Mouse (Mus musculus): ENCODE data around the gene Fignl2. TPM values are rescaled to one million over a fixed set of nuclear protein-coding genes. Genes with fewer than 3 reads are reported as not detected.
A peak's percentile ranks its signal among the peaks of the same experiment; 100 is the strongest.
"Not testable (repeated sequence)": the region's sequence is repeated elsewhere in the genome, so short reads cannot be mapped to it uniquely, and the experiment has no call there.

The Fignl2 gene
- 0.34 and 0.37 TPM in 2 replicates for polyA plus RNA-seq (2016; fragmentation: Nextera tagmentation; extraction: Ambion mirVana)

DNA sequence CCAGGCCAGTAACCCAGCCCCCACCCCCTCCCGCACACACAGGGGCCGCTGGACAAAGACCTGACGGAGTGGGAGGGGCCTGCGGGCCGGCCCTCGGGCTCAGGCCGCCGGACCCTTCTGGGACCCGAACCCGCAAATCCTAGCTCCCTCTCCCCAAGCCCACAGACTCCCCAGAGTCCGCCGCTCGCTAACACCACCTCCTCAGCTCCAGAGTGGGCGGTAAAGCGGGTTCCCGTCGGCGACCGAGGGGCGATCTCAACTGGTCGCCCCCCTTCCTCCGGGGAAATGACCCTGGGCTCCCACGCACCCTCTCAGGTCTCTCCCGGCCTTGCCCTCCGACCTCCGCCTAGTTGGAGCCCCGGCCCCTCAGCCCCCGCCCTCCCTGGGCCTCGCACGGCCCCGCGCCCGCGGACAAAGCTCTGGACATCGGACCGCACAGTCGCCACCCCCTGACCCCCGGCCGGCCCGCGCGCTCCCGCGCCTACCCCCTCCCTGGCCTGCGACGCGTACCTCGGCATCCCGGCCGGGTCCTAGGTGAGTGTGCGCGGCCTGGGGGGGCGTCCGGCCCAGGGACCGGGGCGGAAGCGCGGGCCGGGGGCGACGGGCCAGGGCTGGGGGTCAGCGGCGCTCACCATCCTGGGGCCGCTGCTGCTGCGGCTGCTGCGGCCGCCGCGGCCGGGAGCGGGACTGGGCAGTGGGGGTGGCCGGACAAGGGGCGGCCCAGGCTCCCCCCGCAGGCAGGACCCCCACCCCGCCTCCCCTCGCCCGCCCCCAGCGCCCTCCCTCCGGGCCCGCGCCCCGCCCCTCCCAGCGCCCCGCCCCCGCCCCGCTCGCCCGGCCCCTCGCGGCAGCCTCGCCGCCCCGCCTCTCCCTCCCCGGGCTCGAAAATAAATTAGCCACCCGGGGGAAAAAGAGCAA, at the start of gene Fignl2:
Gene Fignl2, minus strand, starts transcription at position 755 of the 918 bp plus-strand sequence.
- Histone ChIP-seq H3K4me3 (peak within 1 kb of the TSS; percentile 97), H3K4me2 (replicated peaks) (peak within 1 kb of the TSS; percentile 86), H3K9ac (replicated peaks) (peak within 1 kb of the TSS; percentile 95), H3K27ac (replicated peaks) (peak within 1 kb of the TSS; percentile 95), H3K36me3 (no peaks in the 10 kb centered on the region), H3K27me3 (peaks cover 30% of the 10 kb centered on the region), H3K4me1 (peaks cover 44% of the 10 kb centered on the region), H3K9me3 (no peaks in the 10 kb centered on the region)
- peak; percentile 38 for ATAC-seq (ENCODE audit: low FRiP score, low read depth)
- WGBS, result under 1% methylated on average over 76 of the region's 96 CpGs

DNA sequence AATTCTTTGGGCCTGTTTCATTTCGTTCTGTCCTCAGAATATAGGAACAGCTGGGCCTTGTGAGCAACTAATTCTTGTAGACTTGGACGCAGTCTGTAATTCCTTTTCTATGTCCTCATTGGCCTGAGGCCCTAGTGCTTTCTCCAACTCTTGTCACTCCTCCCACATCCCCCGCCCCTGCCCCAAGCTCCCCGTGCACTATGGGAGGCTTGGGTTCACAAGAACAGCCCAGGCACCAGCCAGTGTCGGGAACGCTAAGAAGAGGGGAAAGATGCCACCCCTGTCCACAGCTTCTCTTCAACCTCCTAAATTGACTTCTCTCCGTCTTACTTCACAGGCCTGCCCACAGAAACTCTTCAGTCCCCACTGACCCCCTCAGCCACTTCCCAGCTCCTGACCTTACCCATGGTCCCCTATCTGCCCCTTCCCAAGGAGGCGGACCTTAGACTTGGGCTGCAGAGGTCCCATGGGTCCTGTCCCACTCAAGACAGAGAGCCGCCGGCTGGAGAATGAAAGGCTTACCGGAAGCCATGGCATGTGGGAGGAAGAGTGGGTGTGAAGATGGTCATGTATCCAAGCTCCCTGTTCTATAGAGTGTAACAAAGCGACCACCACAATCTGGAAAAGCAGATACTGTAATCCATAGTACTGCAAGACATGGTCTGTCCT, 48.6 kb upstream of the Fignl2 start:
- H3K4me1 ChIP-seq, result peaks cover 22% of the 10 kb centered on the region
- H3K4me2 ChIP-seq (replicated peaks), result no peak overlapping the region
- H3K9ac ChIP-seq (replicated peaks), result no peak overlapping the region
- H3K36me3 ChIP-seq, result no peaks in the 10 kb centered on the region
- 83% methylated on average over 12 of the region's 12 CpGs for whole genome bisulfite sequencing
- H3K27ac ChIP-seq (replicated peaks), result no peak overlapping the region
- no peak for ATAC-seq (ENCODE audit: low FRiP score, low read depth)
- H3K4me3 ChIP-seq, result no peak overlapping the region
- H3K27me3 ChIP-seq, result peaks cover 53% of the 10 kb centered on the region
- no peaks in the 10 kb centered on the region for H3K9me3 ChIP-seq

DNA sequence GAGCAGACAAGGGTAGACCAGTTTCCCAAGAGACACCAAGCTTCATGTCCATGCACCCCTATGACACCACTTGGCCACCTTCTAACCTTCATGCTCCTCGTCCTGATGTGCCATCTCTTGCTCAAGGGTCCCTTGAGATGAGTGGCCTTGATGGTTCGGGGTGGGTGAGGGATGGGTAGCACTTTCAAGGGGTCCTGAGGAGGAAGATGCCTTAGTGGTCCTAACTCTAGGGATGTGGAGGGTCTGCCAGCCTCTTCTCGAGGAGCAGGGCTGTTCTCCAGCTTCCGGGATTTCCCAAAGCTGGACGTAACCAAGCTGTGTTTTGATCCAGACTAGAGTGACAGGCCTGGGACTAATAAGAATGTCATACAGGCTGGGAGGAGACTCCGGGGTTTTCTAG, 47.2 kb upstream of the Fignl2 start:
- Histone ChIP-seq H3K4me1 (peaks cover 14% of the 10 kb centered on the region), H3K4me2 (replicated peaks) (no peak overlapping the region), H3K36me3 (no peaks in the 10 kb centered on the region), H3K9ac (replicated peaks) (no peak overlapping the region), H3K9me3 (no peaks in the 10 kb centered on the region), H3K27me3 (peaks cover 39% of the 10 kb centered on the region), H3K4me3 (no peak overlapping the region), H3K27ac (replicated peaks) (no peak overlapping the region)
- ATAC-seq (ENCODE audit: low FRiP score, low read depth), result no peak
- whole genome bisulfite sequencing, result 89% methylated on average over 6 of the region's 6 CpGs

DNA sequence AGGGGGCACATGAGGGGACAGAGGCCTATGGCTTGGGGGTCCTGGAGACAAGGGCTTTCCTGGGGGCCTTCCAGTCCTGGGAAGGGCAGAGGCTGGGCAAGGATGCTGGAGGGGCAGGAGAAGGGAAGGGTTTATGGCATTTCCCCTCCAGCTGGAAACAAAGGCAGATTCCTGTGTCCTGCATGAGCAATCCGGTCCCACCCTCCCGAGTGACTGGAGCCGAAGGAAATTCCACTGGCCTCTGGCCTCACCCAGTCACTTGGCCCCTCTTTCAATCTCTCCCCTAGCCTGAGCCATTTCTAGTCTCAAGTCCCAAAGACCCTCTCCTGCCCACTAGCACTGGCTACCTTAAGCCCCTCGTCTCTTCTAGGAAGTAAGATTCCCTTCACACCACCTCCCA, 44.8 kb upstream of the Fignl2 start:
- Histone ChIP-seq H3K27me3 (peaks cover 26% of the 10 kb centered on the region), H3K36me3 (no peaks in the 10 kb centered on the region), H3K4me2 (replicated peaks) (no peak overlapping the region), H3K4me1 (peaks cover 7% of the 10 kb centered on the region; the same call in 1 of the 2 replicates), H3K27ac (replicated peaks) (no peak overlapping the region), H3K4me3 (no peak overlapping the region), H3K9me3 (no peaks in the 10 kb centered on the region), H3K9ac (replicated peaks) (no peak overlapping the region)
- no peak for ATAC-seq (ENCODE audit: low FRiP score, low read depth)
- WGBS, result 46% methylated on average over 4 of the region's 4 CpGs

DNA sequence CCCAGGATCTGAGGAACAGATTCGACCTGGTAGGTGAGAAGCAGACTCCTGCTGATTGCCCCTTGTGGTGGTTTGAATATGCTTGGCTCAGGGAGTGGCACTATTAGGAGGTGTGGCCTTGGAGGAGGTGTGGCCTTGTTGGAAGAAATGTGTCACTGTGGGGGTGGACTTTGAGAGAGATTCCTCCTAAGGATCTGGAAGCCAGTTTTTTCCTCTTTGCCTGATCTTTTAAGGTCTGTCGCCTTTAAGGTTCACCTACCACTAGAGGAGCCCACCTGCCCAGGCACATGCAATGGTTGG, 43.9 kb upstream of the Fignl2 start:
- Histone ChIP-seq H3K4me3 (no peak overlapping the region), H3K27ac (replicated peaks) (no peak overlapping the region), H3K9ac (replicated peaks) (no peak overlapping the region), H3K36me3 (no peaks in the 10 kb centered on the region), H3K27me3 (peaks cover 16% of the 10 kb centered on the region), H3K4me2 (replicated peaks) (no peak overlapping the region), H3K9me3 (no peaks in the 10 kb centered on the region), H3K4me1 (0 out of 2 replicates have a peak, but pooled peaks cover 2% of the 10 kb centered on the region)
- WGBS, result 41% methylated on average over 2 of the region's 2 CpGs
- no peak for ATAC-seq (ENCODE audit: low FRiP score, low read depth)

DNA sequence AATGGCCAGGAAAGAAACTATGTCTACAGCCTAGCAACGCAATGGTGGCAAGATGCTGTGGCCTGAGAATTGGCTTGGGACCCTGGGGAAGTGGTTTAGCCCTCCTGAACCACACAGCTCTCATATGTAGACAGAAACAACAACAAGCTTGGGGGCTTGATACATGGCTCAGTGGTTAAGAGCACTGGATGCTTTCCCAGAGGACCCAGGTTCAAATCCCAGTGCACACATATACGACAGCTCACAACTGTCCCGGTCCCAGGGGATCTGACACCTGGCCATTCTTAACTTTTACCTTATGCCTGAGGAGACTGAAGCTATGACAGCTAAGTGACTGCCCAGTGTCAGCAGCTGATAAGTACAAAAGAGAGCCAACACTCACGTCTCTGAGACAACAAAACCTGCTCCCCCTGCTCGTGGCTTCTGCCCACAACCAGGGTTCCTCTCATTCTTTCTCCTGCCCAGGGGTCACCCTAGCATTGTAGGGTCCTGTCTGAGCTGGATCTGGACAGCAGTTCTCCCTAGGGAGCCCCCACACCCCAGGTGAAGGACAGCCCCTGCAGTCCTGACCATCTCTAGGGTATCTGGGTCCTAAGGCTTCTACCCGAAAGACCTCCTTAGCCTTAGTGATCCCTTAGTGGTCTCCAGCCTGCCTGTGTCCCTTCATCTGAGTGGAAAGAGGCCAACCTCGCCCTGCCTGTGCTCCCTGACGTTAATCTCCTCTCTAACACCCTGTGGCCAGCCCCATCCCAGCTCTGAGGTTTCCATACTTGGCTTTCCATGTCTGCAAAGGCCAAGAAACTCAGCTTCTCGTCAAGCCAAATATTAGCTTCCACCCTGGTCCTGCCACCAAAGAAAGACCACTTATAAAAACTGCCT, 43.3 kb upstream of the Fignl2 start:
- Histone ChIP-seq H3K27ac (replicated peaks) (no peak overlapping the region), H3K27me3 (peaks cover 10% of the 10 kb centered on the region), H3K4me3 (no peak overlapping the region), H3K4me2 (replicated peaks) (no peak overlapping the region), H3K9me3 (no peaks in the 10 kb centered on the region), H3K9ac (replicated peaks) (no peak overlapping the region), H3K4me1 (0 out of 2 replicates have a peak, but pooled peaks cover 2% of the 10 kb centered on the region), H3K36me3 (no peaks in the 10 kb centered on the region)
- ATAC-seq (ENCODE audit: low FRiP score, low read depth), result no peak
- WGBS, result 70% methylated on average over 9 of the region's 9 CpGs

DNA sequence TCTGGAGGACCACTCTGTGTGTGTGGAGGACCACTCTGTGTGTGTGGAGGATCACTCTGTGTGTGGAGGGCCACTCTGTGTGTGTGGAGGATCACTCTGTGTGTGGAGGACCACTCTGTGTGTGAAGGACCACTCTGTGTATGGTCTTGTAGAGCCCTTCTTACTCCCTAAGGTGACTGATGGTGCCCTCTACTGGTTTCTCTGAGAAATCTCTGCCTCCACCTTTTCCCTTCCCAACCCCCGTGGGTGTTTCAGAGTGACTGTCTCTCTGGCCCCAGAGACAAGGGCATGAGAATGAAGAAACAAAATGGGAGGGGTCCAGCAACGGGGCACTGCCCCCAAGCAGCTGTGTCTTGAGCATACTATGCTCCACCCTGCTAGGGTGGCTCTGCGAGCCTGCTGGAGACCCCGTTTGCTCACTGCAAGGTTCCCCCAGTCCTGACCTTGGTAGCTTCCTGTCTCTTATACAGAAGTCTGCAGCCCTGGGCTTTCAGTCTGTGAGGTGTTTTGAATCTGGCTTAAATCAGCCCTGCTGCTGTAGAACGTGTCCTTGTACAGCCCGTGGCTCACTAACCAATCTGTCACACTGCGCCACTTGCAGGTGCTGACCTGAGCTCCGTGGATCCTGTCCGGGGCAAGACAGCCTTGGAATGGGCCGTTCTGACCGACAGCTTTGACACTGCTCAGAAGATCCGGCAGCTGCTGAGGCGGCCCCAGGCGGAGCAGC, 40.2 kb upstream of the Fignl2 start:
- Histone ChIP-seq H3K4me1 (0 out of 2 replicates have a peak, but pooled peaks cover 2% of the 10 kb centered on the region), H3K27ac (replicated peaks) (no peak overlapping the region), H3K9me3 (peaks cover 4% of the 10 kb centered on the region; the same call in 1 of the 2 replicates), H3K36me3 (no peaks in the 10 kb centered on the region), H3K27me3 (peaks cover 9% of the 10 kb centered on the region; the same call in 1 of the 2 replicates), H3K9ac (replicated peaks) (no peak overlapping the region), H3K4me3 (no peak overlapping the region), H3K4me2 (replicated peaks) (no peak overlapping the region)
- WGBS, result 65% methylated on average over 14 of the region's 14 CpGs
- no peak for ATAC-seq (ENCODE audit: low FRiP score, low read depth)

DNA sequence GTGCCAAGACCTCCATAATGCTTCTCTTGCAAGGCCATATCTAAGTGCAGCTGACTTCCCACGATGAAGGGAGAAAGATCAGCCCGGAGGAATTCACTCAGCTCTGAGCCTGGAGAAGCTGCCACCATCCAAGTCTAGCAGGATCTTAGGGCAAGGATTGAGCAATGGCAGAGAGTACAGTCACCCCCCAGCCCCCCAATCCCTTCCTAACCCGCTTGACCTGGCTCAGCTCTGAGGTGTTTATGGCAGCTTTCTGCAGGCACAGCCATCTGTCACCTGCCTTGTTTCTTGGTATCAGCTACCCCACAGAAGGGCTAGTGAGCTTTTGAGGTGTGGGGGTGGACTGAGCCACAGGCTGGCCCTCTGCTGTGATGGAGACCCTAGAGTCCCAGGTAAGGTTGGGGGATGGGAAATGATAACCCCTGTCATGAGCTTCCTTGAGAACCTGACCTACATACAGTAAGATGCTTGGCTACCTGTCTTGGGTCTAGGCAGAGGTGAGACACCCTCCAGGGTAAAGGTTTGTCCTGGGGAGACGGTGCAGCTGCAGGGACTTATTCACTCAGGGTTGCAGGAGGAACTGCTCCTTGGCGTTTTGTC, 37.2 kb upstream of the Fignl2 start, which contains the start of gene Ankrd33:
Gene Ankrd33, plus strand, starts transcription at position 245 of the 600 bp plus-strand sequence.
- Histone ChIP-seq H3K4me1 (0 out of 2 replicates have a peak, but pooled peaks cover 2% of the 10 kb centered on the region), H3K9me3 (peaks cover 4% of the 10 kb centered on the region; the same call in 1 of the 2 replicates), H3K9ac (replicated peaks) (no peak within 1 kb of the TSS), H3K4me2 (replicated peaks) (no peak within 1 kb of the TSS), H3K36me3 (no peaks in the 10 kb centered on the region), H3K27me3 (peaks cover 17% of the 10 kb centered on the region), H3K4me3 (no peak within 1 kb of the TSS), H3K27ac (replicated peaks) (no peak within 1 kb of the TSS)
- ATAC-seq (ENCODE audit: low FRiP score, low read depth), result no peak
- WGBS, result 81% methylated on average over 5 of the region's 5 CpGs

DNA sequence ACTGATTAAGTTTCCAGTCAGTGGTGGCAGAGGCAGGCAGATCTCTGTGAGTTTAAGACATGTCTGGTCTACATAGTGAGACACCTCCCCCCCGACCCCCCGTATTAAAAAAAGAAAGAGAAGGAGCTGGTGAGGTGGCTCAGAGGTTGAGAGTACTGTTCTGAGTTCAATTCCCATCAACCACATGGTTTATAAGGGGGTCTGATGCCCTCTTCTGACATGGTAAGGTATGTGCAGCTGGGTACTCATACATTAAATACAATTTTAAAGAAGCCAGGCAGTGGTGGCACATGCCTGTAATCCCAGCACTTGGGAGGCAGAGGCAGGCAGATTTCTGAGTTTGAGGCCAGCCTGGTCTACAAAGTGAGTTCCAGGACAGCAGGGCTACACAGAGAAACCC, 35.4 kb upstream of the Fignl2 start:
- ATAC-seq (ENCODE audit: low FRiP score, low read depth); H3K4me1 ChIP-seq; H3K4me2 ChIP-seq (replicated peaks); H3K27ac ChIP-seq (replicated peaks); H3K4me3 ChIP-seq; H3K9ac ChIP-seq (replicated peaks); H3K9me3 ChIP-seq; H3K36me3 ChIP-seq: not testable (repeated sequence)
- 80% methylated on average over 2 of the region's 2 CpGs for WGBS
- peaks cover 11% of the 10 kb centered on the region; the same call in 1 of the 2 replicates for H3K27me3 ChIP-seq

DNA sequence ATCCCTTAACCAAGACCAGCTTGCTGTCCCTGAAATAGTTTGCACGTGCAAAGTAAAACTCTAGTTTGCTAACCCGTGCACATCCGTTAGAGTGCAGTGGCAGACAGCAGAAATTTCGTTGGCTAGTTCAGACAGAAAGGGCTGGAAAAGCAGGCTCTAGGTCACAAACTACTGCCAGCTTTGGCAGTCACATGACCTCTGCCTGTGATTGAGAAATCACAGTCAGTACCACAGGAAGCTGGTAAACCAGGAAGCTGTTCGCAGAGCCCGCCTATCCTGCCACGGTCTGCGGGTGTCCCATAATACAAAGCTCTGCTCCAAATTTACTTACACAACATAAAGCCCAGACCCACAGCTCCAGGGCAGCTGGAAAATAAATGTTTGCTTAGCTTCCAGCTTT, 34.8 kb upstream of the Fignl2 start:
- ATAC-seq (ENCODE audit: low FRiP score, low read depth), result no peak
- H3K9ac ChIP-seq (replicated peaks), result no peak overlapping the region
- WGBS, result 68% methylated on average over 8 of the region's 8 CpGs
- H3K9me3 ChIP-seq, result peaks cover 4% of the 10 kb centered on the region; the same call in 1 of the 2 replicates
- no peak overlapping the region for H3K4me2 ChIP-seq (replicated peaks)
- H3K27ac ChIP-seq (replicated peaks), result no peak overlapping the region
- H3K27me3 ChIP-seq, result peaks cover 9% of the 10 kb centered on the region; the same call in 1 of the 2 replicates
- H3K4me3 ChIP-seq, result no peak overlapping the region
- H3K4me1 ChIP-seq, result no peaks in the 10 kb centered on the region
- no peaks in the 10 kb centered on the region for H3K36me3 ChIP-seq
